Mouse (Mus musculus) heart, adult 11 months (tissue): ENCODE measurements around the gene Hoxa13.

ENCODE experiments used
- DNase-seq: peaks from one replicate; pipeline ENCODE4 v3.0.0; 2022

The Hoxa13 gene

GRCm38 (mm10) chr6:52208072-52208867 lies 52.4 kb downstream of the Hoxa13 start, which contains the start of gene Hoxa6:
TSS of gene Hoxa6 (minus strand) at chr6:52208722.
- DNase-seq, result peak; percentile 91
